Mouse (Mus musculus) kidney, adult 2 months (tissue): ENCODE measurements at regions not wholly inside any gene's neighbourhood (a gene's known extent, or its start where the extent isn't known, plus 50 kb on each side); places are given as distances from the start of the nearest gene placed in this dataset.
A peak's percentile ranks its signal among the peaks of the same experiment; 100 is the strongest.

ENCODE experiments used
- DNase-seq: peaks from one replicate; pipeline ENCODE4 v3.0.0; 2021
- H3K27ac ChIP-seq: fragments of 200-500 bp; 2 replicates; pipeline ENCODE4 v1.5.1; 2012; ENCODE audit warnings: low read depth, low read length, control low read depth, inconsistent platforms; ENCODE audit not compliant: insufficient read depth
- H3K27me3 ChIP-seq: fragments of 200-500 bp; replicated peaks from 2 replicates; pipeline ENCODE4 v1.6.1; 2012; ENCODE audit warnings: mild to moderate bottlenecking, moderate library complexity, low read length, inconsistent platforms; ENCODE audit not compliant: control insufficient read depth, insufficient read depth
- H3K36me3 ChIP-seq: fragments of 200-500 bp; 2 replicates; pipeline ENCODE4 v1.6.1; 2012; ENCODE audit warnings: mild to moderate bottlenecking, moderate library complexity, low read length, inconsistent platforms; ENCODE audit not compliant: control insufficient read depth, insufficient read depth
- H3K4me1 ChIP-seq: fragments of 200-500 bp; 2 replicates; pipeline ENCODE4 v1.6.1; 2011; ENCODE audit warnings: low read length; ENCODE audit not compliant: control insufficient read depth, insufficient read depth
- H3K4me3 ChIP-seq: fragments of 200-500 bp; 2 replicates; pipeline ENCODE4 v1.5.1; 2011; ENCODE audit warnings: mild to moderate bottlenecking, low read depth, low read length, control low read depth; ENCODE audit not compliant: insufficient read depth
- CTCF ChIP-seq: fragments of 200-500 bp; conservative IDR thresholded peaks from 2 replicates; pipeline ENCODE4 v1.5.1; 2011; ENCODE audit warnings: low read depth, mild to moderate bottlenecking, control low read depth, low read length, moderate library complexity, mixed read lengths; ENCODE audit not compliant: insufficient read depth, insufficient read length
- POLR2A ChIP-seq: fragments of 200-500 bp; IDR thresholded peaks from one replicate; pipeline ENCODE4 v1.6.1; 2011; ENCODE audit warnings: low read depth, low read length, control low read depth
- WGBS: fragments of 180-500 bp; shearing (Covaris S2); methylation state at CpG from one replicate; pipeline ENCODE4 v1.1.7; 2018; 5-methylcytosine and 5-hydroxymethylcytosine counted together

DNA sequence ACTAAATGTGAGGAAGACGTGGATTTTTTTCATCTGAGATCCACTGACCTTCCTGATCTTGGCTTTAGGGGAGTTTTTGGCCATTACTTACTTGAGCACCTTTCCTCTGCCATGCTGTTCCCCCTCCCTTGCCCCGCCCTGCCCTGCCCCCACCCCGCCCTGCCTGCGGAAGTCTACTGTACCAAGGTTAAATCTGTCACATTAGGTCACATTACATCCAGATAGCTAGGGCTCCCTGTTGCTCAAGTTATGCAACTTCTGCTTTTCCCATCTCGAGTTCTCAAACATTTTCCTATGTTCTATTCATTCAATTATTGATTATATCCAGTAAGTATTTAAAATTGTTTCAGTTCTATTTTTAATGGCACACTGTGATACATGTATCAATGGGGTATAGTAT, 144.7 kb upstream of the Cnot2 start:
- 85% methylated on average over 5 of the region's 5 CpGs for WGBS
- DNase-seq, result no peak
- no peak overlapping the region for H3K27ac ChIP-seq

DNA sequence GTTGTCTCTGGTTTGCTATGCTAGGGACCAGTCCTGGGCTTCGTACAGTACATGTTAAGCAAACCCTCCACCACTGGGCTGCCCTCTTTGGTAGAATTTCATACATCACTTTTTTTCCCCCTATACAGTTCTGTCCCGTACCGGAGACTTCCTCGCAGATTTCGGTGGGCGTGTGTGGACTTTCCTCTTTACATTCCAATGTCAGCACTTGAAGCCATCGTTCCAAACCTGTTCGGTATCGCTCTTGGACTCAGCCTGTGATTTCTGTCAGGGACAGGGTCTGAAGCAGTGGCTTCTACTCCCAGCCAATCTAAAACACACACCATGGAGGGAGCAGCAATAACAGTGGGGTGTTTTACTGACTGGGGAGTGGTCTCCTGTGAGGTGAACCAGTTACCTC, 140.7 kb upstream of the Cnot2 start:
- 94% methylated on average over 9 of the region's 9 CpGs for WGBS
- H3K36me3 ChIP-seq, result no peaks in the 10 kb centered on the region
- no peaks in the 10 kb centered on the region for H3K4me1 ChIP-seq
- no peaks in the 10 kb centered on the region for H3K27me3 ChIP-seq
- no peak for DNase-seq
- no peak for TF ChIP-seq CTCF
- no peak for TF ChIP-seq POLR2A
- no peak overlapping the region for H3K4me3 ChIP-seq
- H3K27ac ChIP-seq, result no peak overlapping the region

More for the DNA sequence above, 144.7 kb upstream of the Cnot2 start:
- Histone ChIP-seq H3K4me1 (no peaks in the 10 kb centered on the region), H3K27me3 (no peaks in the 10 kb centered on the region), H3K4me3 (no peak overlapping the region), H3K36me3 (no peaks in the 10 kb centered on the region)
- TF ChIP-seq POLR2A (no peak), CTCF (no peak)

GRCm38 (mm10) chr10:116719616-116720015, 138.3 kb upstream of the Cnot2 start:
- TF ChIP-seq CTCF, result no peak
- TF ChIP-seq POLR2A, result no peak
- 83% methylated on average over 5 of the region's 5 CpGs for WGBS
- Histone ChIP-seq H3K36me3 (no peaks in the 10 kb centered on the region), H3K27me3 (no peaks in the 10 kb centered on the region), H3K4me1 (no peaks in the 10 kb centered on the region), H3K27ac (no peak overlapping the region), H3K4me3 (no peak overlapping the region)
- no peak for DNase-seq

- no peaks in the 10 kb centered on the region for H3K36me3 ChIP-seq
- no peaks in the 10 kb centered on the region for H3K27me3 ChIP-seq
- WGBS, result 83% methylated on average over 10 of the region's 10 CpGs
- H3K27ac ChIP-seq, result no peak overlapping the region
- DNase-seq, result no peak
- peaks cover 3% of the 10 kb centered on the region; the same call in 1 of the 2 replicates for H3K4me1 ChIP-seq
- no peak overlapping the region for H3K4me3 ChIP-seq
- TF ChIP-seq CTCF, result no peak
- TF ChIP-seq POLR2A, result no peak
Measured at GRCm38 (mm10) chr10:116717961-116718360, 136.7 kb upstream of the Cnot2 start.

DNA sequence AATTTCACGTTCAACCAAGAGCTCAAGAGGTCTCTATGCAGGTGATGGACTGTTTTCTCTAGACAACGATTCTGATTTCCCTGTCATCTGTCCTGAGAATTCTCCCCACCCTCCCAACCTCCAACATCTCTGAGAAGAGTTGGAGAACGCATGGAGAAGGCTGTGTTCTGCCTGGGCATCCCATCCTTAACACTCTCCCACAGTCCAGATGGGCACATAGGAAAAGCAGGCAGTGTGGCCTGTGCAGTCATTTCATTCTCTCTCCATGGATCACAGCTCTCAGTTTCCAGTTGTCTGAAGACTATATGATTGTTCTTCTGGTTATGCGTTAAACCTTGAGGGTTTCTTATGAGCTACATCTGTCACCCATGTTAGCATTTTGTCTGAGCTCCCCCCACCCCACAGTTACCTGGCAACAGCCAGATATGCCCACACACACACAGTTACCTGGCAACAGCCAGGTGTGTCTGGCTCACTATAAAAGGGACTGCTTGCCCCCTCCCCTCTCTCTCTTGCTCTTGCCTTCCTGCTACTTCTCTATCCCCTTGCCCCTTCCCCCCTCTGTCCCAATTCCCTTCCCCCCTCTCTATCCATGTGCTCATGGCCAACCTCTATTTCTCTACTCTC, 135.8 kb upstream of the Cnot2 start:
- H3K4me3 ChIP-seq, result no peak overlapping the region
- H3K36me3 ChIP-seq, result no peaks in the 10 kb centered on the region
- no peak for DNase-seq
- H3K4me1 ChIP-seq, result peaks cover 3% of the 10 kb centered on the region; the same call in 1 of the 2 replicates
- no peak overlapping the region for H3K27ac ChIP-seq
- no peaks in the 10 kb centered on the region for H3K27me3 ChIP-seq
- WGBS, result 91% methylated on average over 4 of the region's 4 CpGs
- no peak for TF ChIP-seq POLR2A
- TF ChIP-seq CTCF, result no peak

DNA sequence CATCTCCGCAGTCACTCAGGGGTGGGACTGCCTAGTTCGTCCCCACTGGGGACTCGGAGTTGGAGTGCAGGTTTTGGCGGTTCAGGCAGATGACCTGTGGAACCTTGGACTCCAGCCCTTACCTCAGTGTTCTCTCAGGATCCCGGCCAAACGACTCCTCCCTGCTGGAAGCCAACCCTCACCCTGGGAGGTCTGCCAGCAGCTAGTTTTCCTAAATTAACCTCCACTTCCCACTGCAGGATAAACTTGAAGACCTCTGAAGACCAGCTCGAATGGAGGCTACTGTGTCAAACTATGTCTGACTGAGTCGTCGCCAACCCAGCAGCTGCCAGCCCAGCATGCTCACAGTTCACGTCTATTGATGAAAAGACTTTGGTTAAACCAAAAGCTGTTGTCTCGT, 132.1 kb upstream of the Cnot2 start:
- peaks cover 3% of the 10 kb centered on the region; the same call in 1 of the 2 replicates for H3K4me1 ChIP-seq
- TF ChIP-seq POLR2A (no peak), CTCF (no peak)
- DNase-seq, result peak; percentile 93
- no peak overlapping the region for H3K4me3 ChIP-seq
- WGBS, result 31% methylated on average over 11 of the region's 11 CpGs
- no peak overlapping the region for H3K27ac ChIP-seq
- H3K36me3 ChIP-seq, result no peaks in the 10 kb centered on the region
- H3K27me3 ChIP-seq, result no peaks in the 10 kb centered on the region

- no peak for DNase-seq
- TF ChIP-seq CTCF, result no peak
- TF ChIP-seq POLR2A, result no peak
- no peaks in the 10 kb centered on the region for H3K36me3 ChIP-seq
- no peak overlapping the region for H3K27ac ChIP-seq
- H3K4me3 ChIP-seq, result no peak overlapping the region
- no peaks in the 10 kb centered on the region for H3K4me1 ChIP-seq
- no peaks in the 10 kb centered on the region for H3K27me3 ChIP-seq
- 83% methylated on average over 6 of the region's 6 CpGs for WGBS
Measured at GRCm38 (mm10) chr10:116707025-116707424, 125.7 kb upstream of the Cnot2 start.
